Mouse (Mus musculus) embryonic facial prominence, embryonic 12.5 days (tissue): ENCODE results near the gene Zfp42. TPM values are rescaled to one million over a fixed set of nuclear protein-coding genes. Genes with fewer than 3 reads are reported as not detected.
"Not testable (repeated sequence)": the region's sequence is repeated elsewhere in the genome, so short reads cannot be mapped to it uniquely, and the experiment has no call there.

Experiments
- ATAC-seq: fragments of 200-750 bp; cut with Nextera tagmentation; 2 replicates; pipeline ENCODE4 v1.8.0; 2017; ENCODE audit not compliant: insufficient number of reproducible peaks, insufficient read depth, low FRiP score, low TSS enrichment
- H3K27ac ChIP-seq: fragments of 300-500 bp; sonication (generic); 2 replicates; pipeline ENCODE4 v1.5.1; 2016; ENCODE audit warnings: mild to moderate bottlenecking
- H3K27me3 ChIP-seq: fragments of 300-500 bp; sonication (generic); 2 replicates; pipeline ENCODE4 v1.6.1; 2016; ENCODE audit warnings: mild to moderate bottlenecking, moderate library complexity
- H3K36me3 ChIP-seq: fragments of 300-500 bp; sonication (generic); 2 replicates; pipeline ENCODE4 v1.6.1; 2016; ENCODE audit warnings: mild to moderate bottlenecking
- H3K4me1 ChIP-seq: fragments of 300-500 bp; sonication (generic); 2 replicates; pipeline ENCODE4 v1.6.1; 2016
- H3K4me2 ChIP-seq: fragments of 300-500 bp; sonication (generic); replicated peaks from 2 replicates; pipeline ENCODE4 v1.6.1; 2016; ENCODE audit warnings: mild to moderate bottlenecking, moderate library complexity
- H3K4me3 ChIP-seq: fragments of 300-500 bp; sonication (generic); 2 replicates; pipeline ENCODE4 v1.5.1; 2016; ENCODE audit warnings: mild to moderate bottlenecking
- H3K9ac ChIP-seq: fragments of 300-500 bp; sonication (generic); 2 replicates; pipeline ENCODE4 v1.6.1; 2016; ENCODE audit warnings: mild to moderate bottlenecking, moderate library complexity
- H3K9me3 ChIP-seq: fragments of 300-500 bp; sonication (generic); 2 replicates; pipeline ENCODE4 v1.6.1; 2016; ENCODE audit warnings: mild to moderate bottlenecking, moderate library complexity
- WGBS: fragments of 180-500 bp; shearing (Covaris S2); methylation state at CpG from one replicate; pipeline ENCODE4 v1.1.7; 2016; 5-methylcytosine and 5-hydroxymethylcytosine counted together
- polyA plus RNA-seq: library from polyadenylated mRNA; unstranded; fragments of >200 nt; fragmentation: Nextera tagmentation; extraction: Ambion mirVana; gene quantifications from 2 replicates; pipeline ENCODE4 v1.2.1, GENCODE M21; 2016

The Zfp42 gene
- not detected in 2 replicates for polyA plus RNA-seq

DNA sequence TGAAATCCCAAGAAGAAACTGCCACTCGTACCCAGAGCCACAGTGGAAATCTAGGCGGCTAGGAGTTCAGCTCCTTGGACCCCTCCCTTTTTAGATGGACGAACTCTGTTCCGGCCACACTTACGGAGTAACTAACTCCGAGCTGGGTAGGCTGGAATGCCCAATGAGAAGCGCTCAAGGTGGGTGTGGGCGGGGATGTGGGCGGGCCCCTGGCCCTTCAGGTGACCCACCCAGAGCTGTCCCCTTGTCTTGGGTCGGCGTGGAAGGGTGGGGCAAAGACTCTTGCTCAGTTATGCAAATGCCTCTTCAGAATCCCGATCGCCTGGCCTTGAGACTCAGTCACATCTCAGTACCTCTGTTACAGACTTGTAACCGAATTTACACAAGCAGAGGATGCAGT lies at the start of gene Zfp42:
Gene Zfp42 (minus strand): TSS at position 85 of the 400 bp plus-strand sequence.
- Histone ChIP-seq H3K27ac (no peak within 1 kb of the TSS), H3K9ac (no peak within 1 kb of the TSS), H3K4me3 (no peak within 1 kb of the TSS), H3K4me1 (no peaks in the 10 kb centered on the region), H3K4me2 (0 out of 2 replicates have a peak within 1 kb of the TSS, but pooled peaks have one; percentile 26), H3K36me3 (no peaks in the 10 kb centered on the region), H3K27me3 (no peaks in the 10 kb centered on the region), H3K9me3 (no peaks in the 10 kb centered on the region)
- 37% methylated on average over 14 of the region's 14 CpGs for WGBS
- ATAC-seq: no peak

DNA sequence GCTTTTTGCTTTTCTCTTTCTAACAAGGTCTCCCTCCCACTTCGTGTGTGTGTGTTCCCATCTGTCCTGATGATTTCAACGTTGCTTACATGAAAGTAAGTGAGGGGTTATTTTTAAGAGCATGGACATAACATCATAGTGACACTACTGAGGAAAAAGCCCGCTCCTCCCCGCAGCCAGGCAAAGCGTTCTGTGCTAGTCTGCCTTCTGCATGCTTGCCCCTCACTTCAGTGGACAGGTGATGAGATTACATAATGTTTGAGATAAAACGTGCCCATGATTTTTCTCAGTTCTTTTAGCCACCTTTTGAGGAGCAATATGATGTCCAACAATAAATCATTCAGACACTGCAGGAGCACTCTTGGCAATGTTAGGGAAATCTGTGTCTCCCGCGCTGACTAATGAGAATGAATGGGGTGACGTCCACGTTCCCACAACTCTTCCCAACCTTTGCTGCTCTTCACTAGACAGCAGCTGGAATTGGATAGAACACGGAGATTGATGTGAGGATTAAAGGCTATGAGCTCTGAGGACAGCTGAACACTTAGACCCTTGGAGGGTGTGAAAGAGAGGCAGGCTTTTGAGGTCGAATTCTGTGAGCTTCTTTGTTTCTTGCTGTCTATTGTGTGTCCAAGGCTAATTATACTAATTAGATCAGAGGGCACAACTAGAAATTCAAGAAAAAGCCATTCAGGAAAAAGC lies 49.4 kb upstream of the Zfp42 start:
- Histone ChIP-seq H3K9ac (no peak overlapping the region), H3K4me3 (no peak overlapping the region), H3K27me3 (no peaks in the 10 kb centered on the region), H3K36me3 (no peaks in the 10 kb centered on the region), H3K9me3 (no peaks in the 10 kb centered on the region), H3K27ac (no peak overlapping the region), H3K4me2 (no peak overlapping the region), H3K4me1 (no peaks in the 10 kb centered on the region)
- WGBS: 76% methylated on average over 12 of the region's 12 CpGs
- no peak for ATAC-seq

DNA sequence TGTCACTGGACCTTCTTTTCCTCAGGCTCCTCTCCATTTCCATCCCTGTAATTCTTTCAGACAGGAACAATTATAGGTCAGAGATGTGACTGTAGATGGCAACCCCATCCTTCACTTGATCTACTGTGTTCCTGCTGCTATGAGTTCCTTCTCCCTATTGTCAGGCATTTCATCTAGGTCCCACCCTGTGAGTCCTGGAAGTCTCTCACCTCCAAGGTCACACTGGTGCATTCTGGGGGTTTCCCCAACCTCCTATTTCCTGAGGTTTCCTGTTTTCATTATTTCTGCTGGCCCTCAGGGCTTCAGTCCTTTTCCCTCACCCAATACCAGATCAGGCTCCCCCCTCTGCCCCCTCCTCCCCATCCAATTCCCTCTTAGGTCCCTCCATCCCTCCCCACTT lies 45.5 kb upstream of the Zfp42 start:
- H3K4me1 ChIP-seq, H3K27me3 ChIP-seq, H3K27ac ChIP-seq, H3K9ac ChIP-seq, H3K36me3 ChIP-seq, ATAC-seq, H3K4me2 ChIP-seq, H3K4me3 ChIP-seq, H3K9me3 ChIP-seq: not testable (repeated sequence)

DNA sequence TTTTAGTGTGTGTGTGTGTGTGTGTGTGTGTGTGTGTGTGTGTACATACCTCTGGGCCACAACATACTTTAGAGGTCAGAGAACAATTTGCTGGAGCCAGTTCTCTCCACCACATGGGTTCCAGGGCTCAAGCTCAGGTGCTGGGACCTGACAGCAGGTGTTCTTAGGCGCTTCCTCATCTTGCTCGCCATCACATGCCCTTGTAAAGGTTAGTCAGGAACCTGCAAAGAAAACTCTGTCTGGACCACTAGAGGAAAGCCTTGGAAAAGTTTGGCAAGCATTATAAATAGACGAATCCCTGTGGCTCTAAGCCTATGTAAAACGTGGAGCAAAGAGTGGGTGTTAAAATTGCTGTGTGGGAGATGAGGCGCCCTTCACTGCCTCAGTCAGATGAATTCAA lies 31.8 kb upstream of the Zfp42 start:
- WGBS: 81% methylated on average over 5 of the region's 5 CpGs

DNA sequence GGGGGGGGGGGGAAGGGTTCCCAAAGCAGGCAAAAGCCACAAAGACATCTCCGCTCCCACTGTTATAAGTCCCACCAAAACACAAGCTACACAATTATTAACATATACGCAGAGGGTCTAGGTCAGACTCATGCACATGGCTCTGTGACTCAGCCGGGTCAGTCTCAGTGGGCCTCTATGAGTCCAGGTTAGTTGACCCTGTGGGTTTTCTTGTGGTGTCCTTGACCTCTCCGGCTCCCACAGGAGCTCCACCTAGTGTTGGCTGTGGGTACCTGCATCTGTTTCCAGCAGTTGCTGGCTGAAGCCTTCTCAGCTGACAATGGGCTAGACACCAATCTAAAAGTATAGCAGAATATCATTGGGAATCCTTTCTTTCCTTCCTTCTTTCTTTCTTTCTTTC lies 26.7 kb upstream of the Zfp42 start:
- no peak for ATAC-seq
- no peaks in the 10 kb centered on the region for H3K9me3 ChIP-seq
- no peak overlapping the region for H3K9ac ChIP-seq
- no peaks in the 10 kb centered on the region for H3K36me3 ChIP-seq
- no peak overlapping the region for H3K4me2 ChIP-seq
- H3K27me3 ChIP-seq: no peaks in the 10 kb centered on the region
- H3K4me1 ChIP-seq: no peaks in the 10 kb centered on the region
- no peak overlapping the region for H3K27ac ChIP-seq
- no peak overlapping the region for H3K4me3 ChIP-seq
- WGBS: 54% methylated on average over 4 of the region's 4 CpGs

More for the DNA sequence above, 31.8 kb upstream of the Zfp42 start:
- Histone ChIP-seq H3K27me3 (no peaks in the 10 kb centered on the region), H3K9me3 (no peaks in the 10 kb centered on the region), H3K36me3 (no peaks in the 10 kb centered on the region), H3K9ac (no peak overlapping the region), H3K4me3 (no peak overlapping the region), H3K4me2 (no peak overlapping the region), H3K4me1 (no peaks in the 10 kb centered on the region), H3K27ac (no peak overlapping the region)
- ATAC-seq: no peak

DNA sequence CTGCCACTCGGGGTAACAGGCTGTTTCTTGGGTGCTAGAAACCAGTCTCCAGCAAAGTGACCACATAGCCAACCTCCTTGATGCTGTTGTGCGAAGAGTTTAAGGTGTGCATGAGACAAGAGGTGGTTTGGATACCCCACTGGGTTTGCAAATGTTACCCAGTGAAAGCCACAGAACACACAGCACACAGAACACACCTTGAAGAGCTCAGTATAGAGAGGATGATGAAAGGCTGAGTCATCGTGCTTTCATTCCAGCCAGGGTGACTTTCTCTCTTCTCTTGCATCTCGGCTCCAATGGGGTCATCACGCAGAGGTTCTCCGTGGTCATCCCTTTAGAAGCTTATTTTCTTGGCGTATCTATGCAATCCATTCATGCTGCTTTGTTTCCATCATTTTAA lies 24.9 kb upstream of the Zfp42 start:
- H3K27me3 ChIP-seq: no peaks in the 10 kb centered on the region
- no peak overlapping the region for H3K4me2 ChIP-seq
- H3K9ac ChIP-seq: no peak overlapping the region
- H3K4me3 ChIP-seq: no peak overlapping the region
- WGBS: 95% methylated on average over 7 of the region's 7 CpGs
- H3K27ac ChIP-seq: no peak overlapping the region
- H3K4me1 ChIP-seq: no peaks in the 10 kb centered on the region
- no peaks in the 10 kb centered on the region for H3K9me3 ChIP-seq
- no peaks in the 10 kb centered on the region for H3K36me3 ChIP-seq
- no peak for ATAC-seq

DNA sequence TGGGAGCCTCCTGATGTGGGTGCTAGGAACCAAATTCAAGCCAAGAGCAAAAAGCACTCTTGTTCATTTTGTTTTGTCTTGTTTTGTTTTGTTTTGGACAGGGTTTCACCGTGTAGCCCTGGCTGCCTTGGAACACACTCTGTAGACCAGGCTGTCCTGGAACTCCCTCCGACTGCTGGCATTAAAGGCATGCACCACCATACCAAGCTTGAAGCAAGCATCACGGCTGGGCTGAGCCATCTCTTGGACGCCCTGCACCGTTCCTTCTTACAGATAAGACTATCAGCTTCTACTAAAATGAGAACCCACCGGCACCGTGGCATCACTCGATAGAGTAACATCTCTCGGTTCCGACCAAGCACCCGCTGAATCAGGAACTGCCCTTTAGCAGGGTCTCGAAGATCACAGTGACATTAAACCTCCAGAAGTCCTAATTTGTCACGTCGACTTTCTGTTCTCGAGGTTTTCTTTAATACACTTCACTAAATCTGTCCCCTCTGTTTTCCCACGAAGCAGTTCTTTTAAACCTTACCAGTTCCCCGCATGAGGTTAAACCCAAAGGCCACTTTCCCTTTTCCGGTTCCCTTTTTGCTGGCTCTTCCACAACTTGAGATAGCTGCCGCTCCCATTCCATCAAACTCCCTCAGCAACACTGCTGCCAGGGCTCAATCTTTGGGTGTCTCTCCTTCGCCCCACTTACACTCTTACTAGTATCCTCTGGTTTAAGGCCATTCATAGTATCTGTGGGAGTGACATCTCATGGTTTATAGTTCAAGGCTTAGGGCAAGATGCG lies 23.3 kb upstream of the Zfp42 start:
- no peaks in the 10 kb centered on the region for H3K36me3 ChIP-seq
- H3K9ac ChIP-seq: no peak overlapping the region
- ATAC-seq: no peak
- H3K4me3 ChIP-seq: no peak overlapping the region
- H3K27ac ChIP-seq: no peak overlapping the region
- H3K9me3 ChIP-seq: 0 out of 2 replicates have a peak, but pooled peaks cover 4% of the 10 kb centered on the region
- no peaks in the 10 kb centered on the region for H3K4me1 ChIP-seq
- 91% methylated on average over 21 of the region's 21 CpGs for WGBS
- no peak overlapping the region for H3K4me2 ChIP-seq
- H3K27me3 ChIP-seq: no peaks in the 10 kb centered on the region

DNA sequence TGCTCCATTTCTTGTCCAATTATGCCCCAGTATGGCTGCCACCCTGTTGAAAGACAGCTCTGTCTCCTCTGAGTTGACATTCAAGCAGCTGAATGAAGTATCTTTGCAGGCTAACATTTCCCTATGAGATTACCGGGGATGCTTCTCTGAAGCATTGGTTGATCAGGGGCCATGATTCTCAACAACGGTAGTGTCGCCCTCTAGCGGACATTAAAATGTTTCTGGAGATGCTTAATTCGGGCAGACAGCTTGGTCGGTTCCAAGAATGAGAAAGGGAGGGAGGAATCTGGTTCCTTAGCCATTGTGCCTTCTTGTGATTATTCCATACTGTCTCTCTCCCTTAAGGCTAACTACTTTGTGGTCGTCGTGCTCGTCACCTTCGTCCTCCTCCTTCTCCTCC lies 21.9 kb upstream of the Zfp42 start:
- Histone ChIP-seq H3K4me3 (no peak overlapping the region), H3K4me1 (no peaks in the 10 kb centered on the region), H3K36me3 (no peaks in the 10 kb centered on the region), H3K4me2 (no peak overlapping the region), H3K9ac (no peak overlapping the region), H3K27ac (no peak overlapping the region), H3K27me3 (no peaks in the 10 kb centered on the region), H3K9me3 (0 out of 2 replicates have a peak, but pooled peaks cover 4% of the 10 kb centered on the region)
- 79% methylated on average over 10 of the region's 10 CpGs for WGBS
- ATAC-seq: no peak

DNA sequence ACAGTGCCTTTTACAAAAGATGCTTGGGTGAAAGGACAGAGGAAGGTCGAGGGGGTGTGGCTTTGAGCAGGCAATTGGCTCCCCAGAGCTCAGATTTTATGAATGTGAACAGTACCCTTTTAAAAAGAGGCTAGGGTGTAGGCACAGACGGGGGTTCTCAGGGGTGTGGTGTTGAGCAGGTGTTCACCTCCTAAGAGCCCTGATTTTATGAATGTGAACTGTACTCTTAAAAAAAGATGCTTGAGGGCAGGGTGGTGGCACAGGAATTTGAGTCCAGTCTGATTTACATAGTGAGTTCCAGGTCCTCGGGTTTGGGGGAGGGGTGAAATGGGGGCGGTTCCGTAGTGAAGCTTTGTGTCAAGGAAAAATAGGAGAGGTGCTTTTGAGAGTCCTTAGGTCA lies 14.0 kb upstream of the Zfp42 start:
- WGBS: 81% methylated on average over 5 of the region's 5 CpGs
- ATAC-seq: no peak
- no peak overlapping the region for H3K9ac ChIP-seq

DNA sequence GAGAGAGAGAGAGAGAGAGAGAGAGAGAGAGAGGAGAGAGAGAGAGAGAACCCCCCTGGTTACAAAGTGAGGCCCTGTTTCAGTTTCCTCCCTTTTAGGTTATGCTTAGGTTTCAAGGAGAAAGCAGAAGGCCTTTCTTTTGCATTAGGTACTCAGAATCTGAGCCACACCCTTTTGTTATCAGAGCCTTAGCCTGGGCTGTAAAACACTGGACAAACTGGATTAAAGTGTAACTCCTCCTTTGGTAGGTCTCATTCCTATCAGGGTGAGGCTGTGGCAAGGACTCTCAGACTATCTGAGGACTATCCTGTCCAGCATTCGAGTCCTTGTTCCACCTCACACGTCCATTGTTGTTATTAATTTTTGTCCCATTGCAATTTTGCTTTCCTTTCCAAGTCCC lies 1.4 kb upstream of the Zfp42 start:
- H3K4me2 ChIP-seq: no peak overlapping the region
- ATAC-seq: no peak
- 72% methylated on average over 2 of the region's 2 CpGs for WGBS
- no peaks in the 10 kb centered on the region for H3K9me3 ChIP-seq
- no peak overlapping the region for H3K9ac ChIP-seq
- H3K4me1 ChIP-seq: no peaks in the 10 kb centered on the region
- H3K27ac ChIP-seq: no peak overlapping the region
- H3K4me3 ChIP-seq: no peak overlapping the region
- H3K27me3 ChIP-seq: no peaks in the 10 kb centered on the region
- H3K36me3 ChIP-seq: no peaks in the 10 kb centered on the region

More for the DNA sequence above, 14.0 kb upstream of the Zfp42 start:
- H3K27me3 ChIP-seq: no peaks in the 10 kb centered on the region
- H3K4me1 ChIP-seq: no peaks in the 10 kb centered on the region
- H3K9me3 ChIP-seq: 0 out of 2 replicates have a peak, but pooled peaks cover 4% of the 10 kb centered on the region
- no peak overlapping the region for H3K27ac ChIP-seq
- H3K4me3 ChIP-seq: no peak overlapping the region
- no peak overlapping the region for H3K4me2 ChIP-seq
- H3K36me3 ChIP-seq: no peaks in the 10 kb centered on the region

DNA sequence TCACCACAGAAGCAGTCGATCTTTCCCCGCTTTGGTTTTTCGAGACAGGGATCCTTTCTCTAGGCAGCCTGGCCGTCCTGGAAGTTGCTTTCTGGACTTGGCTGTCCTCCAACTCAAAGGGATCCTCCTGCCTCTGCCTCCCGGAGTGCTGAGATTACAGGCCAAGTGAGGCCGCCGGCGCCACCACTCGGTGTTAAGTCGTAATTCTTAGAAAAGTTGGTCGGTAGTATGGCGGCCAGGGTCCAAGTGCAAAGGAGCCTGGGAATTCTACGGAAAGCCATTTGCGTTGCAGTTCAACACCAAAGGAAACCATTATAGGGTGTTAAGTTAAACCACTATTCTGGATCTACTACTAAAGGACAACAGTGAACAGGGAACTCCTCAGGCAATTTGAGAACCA lies 1.1 kb downstream of the Zfp42 start:
- ATAC-seq: no peak
- no peaks in the 10 kb centered on the region for H3K27me3 ChIP-seq
- 94% methylated on average over 14 of the region's 14 CpGs for WGBS

DNA sequence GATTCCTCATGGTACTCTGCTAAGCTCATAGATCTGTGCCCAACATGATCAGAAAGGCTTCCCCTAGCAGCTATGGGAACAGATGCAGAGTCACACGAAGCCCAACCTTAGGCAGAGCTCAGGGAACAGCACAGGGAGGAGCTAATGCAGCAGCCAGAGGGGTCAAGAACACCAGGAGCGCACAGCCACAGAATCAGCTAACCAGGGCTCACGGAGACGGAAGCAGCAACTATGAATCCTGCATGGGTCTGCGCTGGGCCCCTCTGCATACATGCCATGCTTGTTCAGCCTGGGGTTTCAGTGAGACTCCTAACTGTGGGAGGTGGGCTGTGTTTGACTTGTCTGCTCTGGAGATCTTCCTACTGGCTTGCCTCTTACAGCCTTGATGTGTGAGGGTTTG lies 7.0 kb downstream of the Zfp42 start:
- H3K4me3 ChIP-seq: no peak overlapping the region
- H3K36me3 ChIP-seq: no peaks in the 10 kb centered on the region
- H3K27ac ChIP-seq: no peak overlapping the region
- H3K4me2 ChIP-seq: no peak overlapping the region
- H3K4me1 ChIP-seq: no peaks in the 10 kb centered on the region
- H3K9me3 ChIP-seq: no peaks in the 10 kb centered on the region
- H3K27me3 ChIP-seq: no peaks in the 10 kb centered on the region
- WGBS: 73% methylated on average over 5 of the region's 5 CpGs
- no peak overlapping the region for H3K9ac ChIP-seq
- ATAC-seq: no peak

More for the DNA sequence above, 1.1 kb downstream of the Zfp42 start:
- no peaks in the 10 kb centered on the region for H3K9me3 ChIP-seq
- no peaks in the 10 kb centered on the region for H3K36me3 ChIP-seq
- no peak overlapping the region for H3K4me3 ChIP-seq
- no peak overlapping the region for H3K27ac ChIP-seq
- H3K4me2 ChIP-seq: no peak overlapping the region
- H3K4me1 ChIP-seq: no peaks in the 10 kb centered on the region
- no peak overlapping the region for H3K9ac ChIP-seq
